Comparison of ENCODE assay signal across 1 mouse cellular context in genomic region chr9:107587833-107588639, GRCm38 (mm10).
TF ChIP-seq lines count a peak whose summit lies in the region.

No protein-coding gene starts in this region.

TF ChIP-seq in MEL, 35 proteins besides CTCF, POLR2A, EP300 and RAD21 (continued from another document):
- TF ChIP-seq JUND (IDR thresholded peaks at IDR 0.05; ENCODE audit: low read depth, low read length), result no peak
TF ChIP-seq in MEL: peak in this region for 15.
